Mouse (Mus musculus) forebrain, postnatal 0 days (tissue): ENCODE measurements around the gene Frmd4b. TPM values are rescaled to one million over a fixed set of nuclear protein-coding genes. Genes with fewer than 3 reads are reported as not detected.

ENCODE experiments used
- ATAC-seq: fragments of 200-750 bp; cut with Nextera tagmentation; 2 replicates; pipeline ENCODE4 v1.8.0; 2017; ENCODE audit warnings: mild to moderate bottlenecking, moderate library complexity
- DNase-seq: peaks from one replicate; pipeline ENCODE4 v3.0.0-alpha.2; 2015
- H3K27ac ChIP-seq: fragments of 300-500 bp; sonication (generic); 2 replicates; pipeline ENCODE4 v1.5.1; 2014; ENCODE audit warnings: low read depth, mild to moderate bottlenecking, antibody characterized with exemption, low read length, moderate library complexity, mixed read lengths
- H3K27me3 ChIP-seq: fragments of 300-500 bp; sonication (generic); 2 replicates; pipeline ENCODE4 v1.6.1; 2014; ENCODE audit warnings: mild to moderate bottlenecking, low read length, mixed read lengths; ENCODE audit not compliant: insufficient read depth
- H3K36me3 ChIP-seq: fragments of 300-500 bp; sonication (generic); 2 replicates; pipeline ENCODE4 v1.6.1; 2014; ENCODE audit warnings: mild to moderate bottlenecking, moderate library complexity; ENCODE audit not compliant: insufficient read depth
- H3K4me1 ChIP-seq: fragments of 300-500 bp; sonication (generic); 2 replicates; pipeline ENCODE4 v1.6.1; 2014; ENCODE audit warnings: antibody characterized with exemption; ENCODE audit not compliant: insufficient read depth
- H3K4me2 ChIP-seq: fragments of 300-500 bp; sonication (generic); 2 replicates; pipeline ENCODE4 v1.6.1; 2014; ENCODE audit warnings: low read depth, mild to moderate bottlenecking, moderate library complexity
- H3K4me3 ChIP-seq: fragments of 300-500 bp; sonication (generic); 2 replicates; pipeline ENCODE4 v1.5.1; 2014; ENCODE audit warnings: low read depth, low read length, mixed read lengths
- H3K9ac ChIP-seq: fragments of 300-500 bp; sonication (generic); 2 replicates; pipeline ENCODE4 v1.6.1; 2014; ENCODE audit warnings: mild to moderate bottlenecking
- H3K9me3 ChIP-seq: fragments of 300-500 bp; sonication (generic); 2 replicates; pipeline ENCODE4 v1.6.1; 2016; ENCODE audit warnings: low read length
- CTCF ChIP-seq: sonication (generic); IDR thresholded peaks from 2 replicates; pipeline ENCODE4 v1.5.1; 2016; ENCODE audit warnings: antibody characterized with exemption, control low read depth, low read depth
- WGBS: fragments of 180-500 bp; shearing (Covaris S2); extraction: QIAGEN DNeasy Blood & Tissue Kit; methylation state at CpG from one replicate; pipeline ENCODE4 v1.1.7; 2014; 5-methylcytosine and 5-hydroxymethylcytosine counted together
- polyA plus RNA-seq: library from polyadenylated mRNA; unstranded; fragments of >200 nt; fragmentation: Nextera tagmentation; extraction: Ambion mirVana; gene quantifications from 2 replicates; pipeline ENCODE4 v1.2.1, GENCODE M21; 2015
- total RNA-seq: library from RNA; depleted of rRNA; stranded (reverse); fragments of >200 nt; gene quantifications from 2 replicates; pipeline ENCODE4 v1.2.3, GENCODE M21; 2014

Gene Frmd4b
- total and polyA plus RNA-seq, 2 experiments from 2014 or later, result 17.0 to 43.7 TPM

GRCm38 (mm10) chr6:97412403-97412802 is 204.9 kb downstream of the Frmd4b start:
- 89% methylated on average over 15 of the region's 15 CpGs for WGBS

GRCm38 (mm10) chr6:97411327-97411726 is 206.0 kb downstream of the Frmd4b start:
- no peaks in the 10 kb centered on the region for H3K36me3 ChIP-seq
- WGBS, result 83% methylated on average over 6 of the region's 6 CpGs
- DNase-seq, result no peak

More at GRCm38 (mm10) chr6:97412403-97412802, 204.9 kb downstream of the Frmd4b start:
- DNase-seq (no peak), ATAC-seq (no peak)
- Histone ChIP-seq H3K27me3 (no peaks in the 10 kb centered on the region), H3K4me1 (no peaks in the 10 kb centered on the region), H3K27ac (no peak overlapping the region), H3K36me3 (no peaks in the 10 kb centered on the region), H3K4me2 (no peak overlapping the region), H3K9ac (no peak overlapping the region), H3K9me3 (no peaks in the 10 kb centered on the region), H3K4me3 (no peak overlapping the region)
- no peak for TF ChIP-seq CTCF

GRCm38 (mm10) chr6:97409467-97410239 is 207.7 kb downstream of the Frmd4b start:
- Histone ChIP-seq H3K9me3 (no peaks in the 10 kb centered on the region), H3K4me1 (no peaks in the 10 kb centered on the region), H3K9ac (no peak overlapping the region), H3K4me2 (no peak overlapping the region), H3K4me3 (no peak overlapping the region), H3K36me3 (no peaks in the 10 kb centered on the region), H3K27me3 (no peaks in the 10 kb centered on the region), H3K27ac (no peak overlapping the region)
- 29% methylated on average over 5 of the region's 5 CpGs for WGBS
- ATAC-seq (no peak), DNase-seq (no peak)
- no peak for TF ChIP-seq CTCF

More at GRCm38 (mm10) chr6:97411327-97411726, 206.0 kb downstream of the Frmd4b start:
- ATAC-seq, result no peak
- no peaks in the 10 kb centered on the region for H3K4me1 ChIP-seq
- no peak overlapping the region for H3K4me3 ChIP-seq
- TF ChIP-seq CTCF, result no peak
- H3K4me2 ChIP-seq, result no peak overlapping the region
- no peaks in the 10 kb centered on the region for H3K27me3 ChIP-seq
- H3K9me3 ChIP-seq, result no peaks in the 10 kb centered on the region
- H3K9ac ChIP-seq, result no peak overlapping the region
- no peak overlapping the region for H3K27ac ChIP-seq

GRCm38 (mm10) chr6:97407914-97408313 is 209.4 kb downstream of the Frmd4b start:
- Histone ChIP-seq H3K9me3 (no peaks in the 10 kb centered on the region), H3K4me3 (no peak overlapping the region), H3K4me1 (no peaks in the 10 kb centered on the region), H3K27ac (no peak overlapping the region), H3K36me3 (no peaks in the 10 kb centered on the region), H3K27me3 (no peaks in the 10 kb centered on the region), H3K4me2 (no peak overlapping the region), H3K9ac (no peak overlapping the region)
- DNase-seq (no peak), ATAC-seq (no peak)
- WGBS, result 95% methylated on average over 3 of the region's 3 CpGs
- TF ChIP-seq CTCF, result no peak

GRCm38 (mm10) chr6:97407425-97407824 is 209.9 kb downstream of the Frmd4b start:
- no peak for TF ChIP-seq CTCF
- Histone ChIP-seq H3K27ac (no peak overlapping the region), H3K27me3 (no peaks in the 10 kb centered on the region), H3K9me3 (no peaks in the 10 kb centered on the region), H3K4me1 (no peaks in the 10 kb centered on the region), H3K36me3 (no peaks in the 10 kb centered on the region), H3K9ac (no peak overlapping the region), H3K4me2 (no peak overlapping the region), H3K4me3 (no peak overlapping the region)
- 91% methylated on average over 5 of the region's 5 CpGs for WGBS
- DNase-seq, result no peak
- ATAC-seq, result no peak

GRCm38 (mm10) chr6:97405311-97405710 is 212.0 kb downstream of the Frmd4b start:
- Histone ChIP-seq H3K9me3 (no peaks in the 10 kb centered on the region), H3K36me3 (no peaks in the 10 kb centered on the region), H3K9ac (no peak overlapping the region), H3K4me1 (no peaks in the 10 kb centered on the region), H3K27ac (no peak overlapping the region), H3K4me2 (no peak overlapping the region), H3K4me3 (no peak overlapping the region), H3K27me3 (no peaks in the 10 kb centered on the region)
- WGBS, result 48% methylated on average over 7 of the region's 7 CpGs
- TF ChIP-seq CTCF, result no peak
- no peak; the same call in 1 of the 2 replicates for ATAC-seq
- no peak for DNase-seq

- H3K4me3 ChIP-seq, result no peak overlapping the region
- WGBS, result 81% methylated on average over 10 of the region's 10 CpGs
- no peak for ATAC-seq
Observed at GRCm38 (mm10) chr6:97402822-97403472, 214.4 kb downstream of the Frmd4b start.

More at GRCm38 (mm10) chr6:97402822-97403472, 214.4 kb downstream of the Frmd4b start:
- no peak for DNase-seq
- Histone ChIP-seq H3K4me2 (no peak overlapping the region), H3K4me1 (no peaks in the 10 kb centered on the region), H3K9me3 (no peaks in the 10 kb centered on the region), H3K27me3 (no peaks in the 10 kb centered on the region), H3K9ac (no peak overlapping the region), H3K27ac (no peak overlapping the region), H3K36me3 (no peaks in the 10 kb centered on the region)
- no peak for TF ChIP-seq CTCF
